Mouse (Mus musculus) T-helper 1 cell (primary cell): ENCODE results near the gene Pde4d.

Source experiments
- in situ Hi-C: fragments of 300-600 bp; cut with MboI, MseI; formaldehyde crosslinking; loops from one replicate; pipeline ENCODE4 v1.15.1; 2025; ENCODE audit warnings: high pct_unique_total_duplicates

Gene Pde4d

DNA sequence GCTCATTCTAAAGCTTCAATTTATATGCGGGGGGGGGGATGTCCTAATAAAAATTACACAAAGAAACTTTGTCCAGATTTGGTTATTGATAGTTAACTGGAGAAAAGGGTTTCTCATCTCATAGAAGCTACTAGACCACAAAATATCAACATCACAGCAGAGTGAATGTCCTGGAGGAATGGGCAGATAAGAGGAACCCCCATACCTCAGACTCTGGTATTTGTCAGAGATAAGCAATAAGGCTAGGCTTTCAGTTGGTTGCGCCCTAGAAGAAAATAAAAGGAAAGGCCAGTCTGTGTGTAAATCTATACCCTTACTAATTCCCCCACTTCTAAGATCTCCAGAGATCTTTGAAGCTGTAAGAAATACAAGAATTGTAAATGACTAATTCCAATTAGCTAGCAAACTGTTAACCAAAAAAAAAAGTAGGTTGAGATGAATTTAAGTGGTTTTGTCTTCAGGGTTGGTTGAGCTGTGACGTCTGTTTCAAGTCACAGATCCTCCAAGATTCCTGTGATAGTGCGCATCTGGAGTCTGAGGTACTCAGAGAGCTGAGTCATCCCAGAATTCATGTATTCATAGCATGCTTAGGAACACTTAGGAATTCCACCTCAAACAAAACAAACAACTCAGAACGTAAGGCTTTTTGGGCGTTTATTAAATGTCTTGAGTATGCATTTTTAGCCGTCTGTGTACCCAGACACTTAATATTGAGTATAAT is 1197.9 kb downstream of the Pde4d start:
- in situ Hi-C loops = no loop called here

DNA sequence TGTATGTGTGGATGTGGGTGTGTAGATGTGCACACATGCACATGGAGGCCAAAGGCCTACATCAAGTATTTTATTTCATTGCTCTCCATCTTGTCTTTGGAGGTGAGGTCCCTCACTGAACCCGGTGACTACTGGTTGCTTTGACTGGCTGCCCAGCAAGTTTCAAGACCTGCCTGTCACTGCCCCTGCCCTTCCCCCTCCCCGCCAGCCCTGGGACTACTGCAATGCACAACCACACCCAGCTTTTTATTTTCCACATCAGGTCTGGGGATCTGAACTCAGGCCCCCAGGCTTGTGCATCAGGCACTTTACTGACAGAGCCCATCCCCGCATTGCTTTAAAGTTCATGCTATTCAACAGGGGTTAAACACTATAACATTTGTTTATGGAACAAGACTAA is 1198.6 kb downstream of the Pde4d start:
- in situ Hi-C loops = no loop called here

- in situ Hi-C loops = no loop called here
These were observed 1202.2 kb downstream of the Pde4d start for GRCm38 (mm10) chr13:109651790-109652605.

DNA sequence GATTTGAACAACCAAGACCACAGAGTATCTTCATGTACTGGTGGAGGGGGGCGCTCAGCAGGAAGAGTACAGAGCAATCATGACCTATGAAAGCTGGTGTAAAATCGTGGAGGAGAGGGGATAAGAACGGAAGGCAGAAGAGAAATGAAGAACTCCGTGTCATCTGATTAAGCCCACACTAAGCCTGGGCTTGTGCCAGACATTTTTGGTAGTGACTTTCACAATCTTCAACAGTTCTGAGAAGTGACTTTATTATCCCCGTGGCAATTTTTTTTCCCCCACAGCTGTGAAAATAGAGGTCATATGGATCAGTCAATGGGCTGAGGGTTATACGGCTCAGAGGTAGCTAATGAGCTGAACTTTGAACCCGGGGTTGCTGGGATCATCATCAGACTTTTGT is 1202.9 kb downstream of the Pde4d start:
- in situ Hi-C loops = no loop called here

DNA sequence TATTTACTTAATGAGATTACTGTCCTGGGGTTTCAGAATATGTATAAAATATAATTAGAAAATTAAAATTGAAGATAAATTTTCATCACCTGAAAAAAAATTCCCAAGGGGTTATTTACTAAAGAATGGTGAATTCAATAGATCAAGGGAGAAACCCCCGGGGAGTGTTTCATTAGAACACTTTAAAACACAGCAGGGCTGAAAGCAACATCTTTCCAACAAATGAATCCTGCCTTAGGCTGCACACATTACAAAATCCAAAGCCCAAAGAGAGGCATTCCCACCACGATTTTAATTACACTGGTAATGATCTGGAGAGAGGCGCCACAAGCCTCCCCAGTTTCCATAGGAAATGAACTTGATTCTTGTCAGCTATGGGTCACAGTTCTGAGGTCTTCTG is 1205.6 kb downstream of the Pde4d start:
- in situ Hi-C loops = no loop called here

DNA sequence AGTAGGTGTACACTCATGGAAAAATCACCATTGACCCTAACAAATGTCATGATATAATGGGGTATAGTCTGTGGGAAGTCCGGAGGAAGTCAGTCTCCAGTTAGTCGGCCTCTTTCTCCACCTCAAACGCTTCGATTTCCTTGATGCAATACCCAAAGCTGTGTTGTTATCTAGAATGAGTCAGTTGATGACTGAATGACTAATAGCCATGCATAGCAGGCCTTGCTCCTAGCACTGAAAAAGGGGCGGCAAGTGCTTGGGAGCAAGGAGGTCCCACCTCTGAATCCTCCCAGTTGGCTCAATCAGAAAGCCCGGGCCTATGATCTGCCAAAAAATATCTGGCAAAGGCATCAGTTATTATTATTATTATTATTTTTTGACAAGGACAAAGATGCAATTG is 1209.4 kb downstream of the Pde4d start:
- in situ Hi-C loops = no loop called here

- in situ Hi-C loops = no loop called here
These were observed 1211.6 kb downstream of the Pde4d start for GRCm38 (mm10) chr13:109661345-109661744.

DNA sequence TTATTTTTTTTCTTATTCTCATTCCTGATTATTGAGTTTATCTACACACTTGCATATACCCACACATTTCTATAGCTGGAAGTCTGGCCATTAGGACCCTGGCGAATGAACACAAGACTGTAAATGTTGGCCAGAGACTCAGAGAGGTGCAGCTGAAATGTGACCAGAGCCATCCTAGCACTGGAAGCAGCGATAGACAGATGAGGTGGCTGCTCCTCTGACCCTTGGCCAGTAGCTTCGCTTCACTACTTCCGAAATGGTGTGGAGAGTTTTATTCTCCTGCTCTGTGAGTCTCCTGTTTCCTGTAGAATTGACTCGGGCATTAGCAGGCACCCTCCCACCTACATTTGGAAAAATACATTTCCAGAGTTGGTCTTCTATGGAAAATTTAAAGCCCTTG is 1212.4 kb downstream of the Pde4d start:
- in situ Hi-C loops = no loop called here

GRCm38 (mm10) chr13:109662731-109663130 is 1213.0 kb downstream of the Pde4d start:
- in situ Hi-C loops = no loop called here

DNA sequence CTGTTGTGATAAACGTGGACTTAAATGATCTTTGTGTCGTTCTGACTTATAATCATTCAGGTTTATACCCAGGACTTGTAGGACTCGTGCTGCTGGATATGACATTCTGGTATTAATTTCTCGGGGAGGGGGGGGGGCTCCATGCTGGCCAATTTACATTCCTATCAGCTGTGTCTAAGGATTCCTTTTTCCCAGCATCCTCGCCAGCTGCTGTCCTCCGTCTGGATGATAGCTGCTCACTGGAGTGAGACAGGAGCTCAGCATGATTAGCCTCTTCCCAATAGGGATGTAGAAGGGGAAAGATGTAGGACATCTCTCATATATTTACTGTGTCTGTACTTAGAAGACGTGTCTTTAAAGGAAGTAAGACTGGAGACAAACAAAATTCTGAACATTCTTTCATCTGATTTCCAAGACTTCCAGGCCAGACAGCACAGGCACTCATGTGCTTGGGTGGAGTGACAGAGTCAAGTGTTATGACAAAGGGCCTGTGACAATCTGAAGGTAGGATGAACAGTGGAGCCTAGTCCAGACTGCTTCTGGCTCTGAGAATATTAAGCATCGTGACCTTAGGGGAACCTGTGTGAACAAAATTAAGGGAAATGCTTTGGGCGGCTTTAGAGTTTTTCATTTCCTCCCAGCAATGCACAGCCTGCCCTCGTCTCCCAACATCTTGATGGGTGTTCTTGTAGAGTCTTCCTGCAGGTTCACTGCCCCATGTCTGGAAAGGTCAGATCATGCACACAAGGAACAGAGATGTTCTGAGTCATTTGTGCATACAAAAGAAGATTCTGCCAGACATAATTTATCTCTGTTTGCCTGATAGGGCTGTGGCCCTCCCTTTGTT is 1215.4 kb downstream of the Pde4d start:
- in situ Hi-C loops = no loop called here

DNA sequence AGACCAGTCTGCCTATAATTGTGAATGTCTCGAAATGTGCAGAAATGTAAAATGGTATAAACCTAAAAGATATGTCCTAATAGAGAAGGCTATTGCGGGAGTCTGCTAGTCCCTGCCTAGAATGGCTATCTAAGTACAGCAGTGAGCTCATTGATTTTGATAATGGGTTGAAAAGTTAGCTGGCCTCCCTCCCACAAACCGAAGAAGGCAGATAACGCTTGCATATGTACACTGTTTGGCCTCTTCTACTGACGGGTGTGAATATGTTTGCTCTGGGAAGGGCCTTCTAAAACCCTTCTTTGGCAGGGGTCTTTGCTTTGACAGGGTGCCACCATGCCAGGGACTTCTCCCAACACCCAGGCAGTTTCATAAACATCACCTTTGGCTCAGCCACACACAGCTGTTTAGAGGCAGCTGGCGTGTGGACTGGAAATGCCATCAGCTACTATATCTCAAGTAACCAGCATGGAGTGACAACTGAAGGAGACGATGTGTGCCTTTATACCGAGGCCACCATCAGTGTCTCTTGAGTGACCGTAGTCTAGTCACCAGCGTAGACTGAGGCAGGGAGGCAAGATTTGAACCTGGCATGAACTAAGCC is 1216.2 kb downstream of the Pde4d start:
- in situ Hi-C loops = no loop called here

GRCm38 (mm10) chr13:109669965-109670364 is 1220.2 kb downstream of the Pde4d start:
- in situ Hi-C loops = no loop called here

GRCm38 (mm10) chr13:109671589-109672347 is 1222.0 kb downstream of the Pde4d start:
- in situ Hi-C loops = no loop called here

DNA sequence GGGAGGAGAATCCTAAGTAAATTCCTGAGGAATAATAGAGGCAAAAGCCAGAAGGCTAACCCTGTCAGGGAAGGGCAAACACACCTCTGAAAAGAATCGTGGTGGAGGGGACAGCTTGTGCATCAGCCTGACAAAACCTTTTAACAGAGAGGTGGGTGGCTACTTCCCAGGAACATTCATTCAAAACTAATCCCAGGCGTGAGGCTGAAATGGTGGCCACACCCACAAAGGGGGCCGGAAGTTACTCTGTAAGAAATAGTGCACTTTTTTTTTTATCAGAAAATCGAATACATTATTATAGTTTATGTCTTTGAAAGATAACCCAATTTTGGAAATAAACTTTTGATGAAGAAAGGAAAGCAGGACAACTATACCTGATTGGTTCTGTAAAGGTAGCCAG is 1227.3 kb downstream of the Pde4d start:
- in situ Hi-C loops = no loop called here

DNA sequence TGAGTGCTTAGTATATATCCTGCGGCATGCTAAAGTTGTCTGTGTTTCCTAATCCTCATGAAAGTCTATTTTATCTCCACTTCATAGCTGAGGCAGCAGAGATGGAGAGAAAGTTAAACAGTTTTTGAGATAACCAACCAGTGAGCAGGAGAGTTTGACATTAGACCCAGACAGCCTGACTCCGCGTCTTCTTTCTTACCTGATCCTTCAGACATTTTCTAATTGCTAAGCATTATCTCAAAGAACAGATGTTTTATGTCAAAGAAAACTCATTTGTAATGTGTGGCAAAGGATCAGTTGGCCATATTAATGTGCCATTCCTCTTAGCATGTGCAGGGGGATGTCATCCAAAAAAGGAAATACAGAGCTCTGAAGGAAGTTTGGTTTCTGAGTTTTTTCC is 1227.9 kb downstream of the Pde4d start:
- in situ Hi-C loops = no loop called here

- in situ Hi-C loops = no loop called here
These were observed 1229.2 kb downstream of the Pde4d start for GRCm38 (mm10) chr13:109678991-109679390.

DNA sequence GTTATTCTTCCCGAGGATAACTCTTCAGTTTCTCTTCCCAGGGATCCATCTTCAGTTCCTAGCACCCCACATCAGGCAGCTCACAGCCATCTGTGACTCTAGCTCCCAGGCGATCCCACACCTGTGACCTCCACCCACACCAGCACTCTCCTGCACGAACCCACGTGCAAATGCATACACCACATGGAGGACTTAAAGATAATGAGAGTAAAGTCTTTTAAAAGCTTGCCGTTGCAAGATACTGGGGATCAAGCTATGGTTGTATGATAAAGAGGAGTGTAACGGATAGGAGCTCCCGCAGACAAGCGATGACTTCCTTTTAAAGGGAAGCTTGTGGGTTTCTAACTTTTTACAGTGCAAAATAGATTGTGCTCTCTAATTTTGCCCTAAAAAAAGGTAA is 1230.5 kb downstream of the Pde4d start:
- in situ Hi-C loops = no loop called here

DNA sequence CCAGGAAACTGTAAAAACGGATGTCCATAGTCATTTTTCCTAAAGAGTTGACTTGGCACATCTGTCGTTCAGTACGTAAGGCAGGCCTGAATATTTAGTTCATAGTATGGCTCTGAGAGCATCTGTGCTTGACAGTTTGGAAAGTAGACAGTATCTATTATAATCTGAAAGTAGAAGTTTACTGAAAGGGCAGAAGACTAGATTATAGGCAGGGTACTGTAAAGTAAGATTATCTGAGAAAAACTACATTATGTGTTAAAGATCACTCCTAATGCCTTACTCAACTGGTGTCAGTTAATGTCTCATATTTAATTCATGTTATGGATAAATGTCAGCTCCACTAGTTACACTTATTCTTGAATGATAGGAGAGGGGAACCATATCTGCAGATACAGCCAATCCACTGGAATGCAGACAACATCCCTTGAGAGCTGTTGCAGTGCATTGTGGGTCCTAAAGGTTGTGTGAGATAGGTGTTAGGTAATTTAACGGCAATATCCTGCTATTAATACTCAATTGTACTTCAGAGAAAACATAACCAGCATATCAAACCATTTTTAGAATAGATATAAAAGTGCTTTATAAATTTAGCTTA is 1232.0 kb downstream of the Pde4d start:
- in situ Hi-C loops = no loop called here

- in situ Hi-C loops = no loop called here
These were observed 1233.3 kb downstream of the Pde4d start for GRCm38 (mm10) chr13:109683001-109683400.

- in situ Hi-C loops = no loop called here
These were observed 1235.2 kb downstream of the Pde4d start for GRCm38 (mm10) chr13:109684985-109685295.
